Mouse (Mus musculus): ENCODE results near the gene Slc17a8. TPM values are rescaled to one million over a fixed set of nuclear protein-coding genes. Genes with fewer than 3 reads are reported as not detected.

Slc17a8 gene
- total and polyA plus RNA-seq, 2 experiments from 2014 or later = 0.93 to 1.9 TPM

DNA sequence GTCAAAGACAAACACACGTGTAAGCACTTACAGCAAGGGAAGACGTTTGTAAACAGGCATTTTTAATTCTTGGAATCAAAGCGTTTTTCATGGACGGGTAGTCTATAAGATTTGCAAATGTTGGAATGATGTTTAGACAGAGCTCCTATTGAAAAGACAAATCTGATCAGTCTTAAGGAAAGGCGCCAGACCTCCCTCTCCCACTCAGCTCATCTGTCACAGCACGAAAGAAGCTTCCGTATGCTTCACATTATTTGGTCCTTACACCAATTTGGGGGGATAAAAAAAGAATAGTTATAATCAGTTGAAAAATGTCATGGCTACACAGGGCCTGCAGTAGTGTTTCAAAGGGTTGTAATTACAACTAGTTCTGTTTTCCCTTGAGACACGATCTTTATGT, 31.9 kb upstream of the Slc17a8 start:
- no peaks in the 10 kb centered on the region for H3K9me3 ChIP-seq (ENCODE audit: low read length)
- no peaks in the 10 kb centered on the region for H3K27me3 ChIP-seq (ENCODE audit: insufficient read depth, low read length)
- H3K4me1 ChIP-seq (ENCODE audit: insufficient read depth, low read length) = no peaks in the 10 kb centered on the region
- TF ChIP-seq CTCF (IDR thresholded peaks at IDR 0.05) = no peak
- DNase-seq (ENCODE audit: low spot score) = no peak
- no peak for ATAC-seq (ENCODE audit: low FRiP score)
- no peak overlapping the region for H3K4me3 ChIP-seq (ENCODE audit: low read depth, low read length)
- H3K27ac ChIP-seq (ENCODE audit: low read depth, low read length) = no peak overlapping the region
- H3K36me3 ChIP-seq (ENCODE audit: insufficient read depth, low read length) = peaks cover 49% of the 10 kb centered on the region
- WGBS = 89% methylated on average over 8 of the region's 8 CpGs
- H3K4me2 ChIP-seq (ENCODE audit: low read depth, low read length, poor library complexity, severe bottlenecking) = no peak overlapping the region
- no peak overlapping the region for H3K9ac ChIP-seq (replicated peaks; ENCODE audit: low read length, poor library complexity, severe bottlenecking)

DNA sequence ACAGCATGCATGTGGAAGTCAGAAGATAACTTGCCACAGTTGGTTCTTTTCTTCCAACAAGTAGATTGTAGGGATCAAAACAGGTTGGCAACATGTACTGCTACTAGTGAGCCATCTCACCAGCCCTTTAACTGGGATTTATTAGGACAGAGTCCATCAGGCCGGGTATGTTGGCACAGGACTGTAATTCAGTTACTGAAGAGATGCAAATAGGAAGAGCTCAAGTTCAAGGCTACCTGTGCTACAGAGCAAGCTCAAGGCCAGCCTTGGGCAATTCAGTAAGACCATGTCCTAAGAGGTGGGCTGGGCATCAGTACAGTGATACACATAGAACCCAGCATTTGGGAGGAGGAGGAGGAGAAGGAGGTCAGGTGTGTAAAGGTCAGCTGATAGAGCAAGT, 30.6 kb upstream of the Slc17a8 start:
- TF ChIP-seq CTCF (IDR thresholded peaks at IDR 0.05) = no peak
- Histone ChIP-seq H3K36me3 (ENCODE audit: insufficient read depth, low read length) (peaks cover 45% of the 10 kb centered on the region), H3K4me2 (ENCODE audit: low read depth, low read length, poor library complexity, severe bottlenecking) (no peak overlapping the region), H3K4me3 (ENCODE audit: low read depth, low read length) (no peak overlapping the region), H3K4me1 (ENCODE audit: insufficient read depth, low read length) (no peaks in the 10 kb centered on the region), H3K27me3 (ENCODE audit: insufficient read depth, low read length) (no peaks in the 10 kb centered on the region), H3K27ac (ENCODE audit: low read depth, low read length) (no peak overlapping the region), H3K9me3 (ENCODE audit: low read length) (no peaks in the 10 kb centered on the region), H3K9ac (replicated peaks; ENCODE audit: low read length, poor library complexity, severe bottlenecking) (no peak overlapping the region)
- 95% methylated on average over 1 of the region's 1 CpGs for WGBS
- ATAC-seq (ENCODE audit: low FRiP score) = no peak
- DNase-seq (ENCODE audit: low spot score) = no peak

DNA sequence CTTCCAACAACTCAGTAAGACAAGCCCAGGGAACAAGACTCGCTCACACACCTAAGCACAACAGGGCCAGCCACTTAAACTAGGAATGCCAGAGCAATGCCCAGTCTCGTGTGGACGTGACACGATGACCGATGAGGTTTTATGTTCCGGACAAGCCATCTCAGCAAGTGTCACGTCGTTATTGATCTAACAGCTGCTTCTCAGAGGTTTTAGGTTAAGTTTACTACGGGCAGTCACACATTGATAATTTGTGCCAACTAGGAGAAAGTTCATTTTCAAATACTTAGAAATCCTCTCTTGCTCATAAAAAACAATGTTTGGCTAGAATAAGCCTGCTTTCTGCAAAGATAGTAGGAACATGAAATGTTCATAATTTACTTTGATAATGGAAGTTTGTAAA, 25.9 kb upstream of the Slc17a8 start:
- Histone ChIP-seq H3K4me2 (ENCODE audit: low read depth, low read length, poor library complexity, severe bottlenecking) (no peak overlapping the region), H3K27ac (ENCODE audit: low read depth, low read length) (no peak overlapping the region), H3K9ac (replicated peaks; ENCODE audit: low read length, poor library complexity, severe bottlenecking) (no peak overlapping the region), H3K27me3 (ENCODE audit: insufficient read depth, low read length) (no peaks in the 10 kb centered on the region), H3K4me3 (ENCODE audit: low read depth, low read length) (no peak overlapping the region), H3K4me1 (ENCODE audit: insufficient read depth, low read length) (no peaks in the 10 kb centered on the region), H3K36me3 (ENCODE audit: insufficient read depth, low read length) (peaks cover 46% of the 10 kb centered on the region), H3K9me3 (ENCODE audit: low read length) (no peaks in the 10 kb centered on the region)
- no peak for TF ChIP-seq CTCF (IDR thresholded peaks at IDR 0.05)
- DNase-seq (ENCODE audit: low spot score) (no peak), ATAC-seq (ENCODE audit: low FRiP score) (no peak)
- 93% methylated on average over 9 of the region's 9 CpGs for WGBS

DNA sequence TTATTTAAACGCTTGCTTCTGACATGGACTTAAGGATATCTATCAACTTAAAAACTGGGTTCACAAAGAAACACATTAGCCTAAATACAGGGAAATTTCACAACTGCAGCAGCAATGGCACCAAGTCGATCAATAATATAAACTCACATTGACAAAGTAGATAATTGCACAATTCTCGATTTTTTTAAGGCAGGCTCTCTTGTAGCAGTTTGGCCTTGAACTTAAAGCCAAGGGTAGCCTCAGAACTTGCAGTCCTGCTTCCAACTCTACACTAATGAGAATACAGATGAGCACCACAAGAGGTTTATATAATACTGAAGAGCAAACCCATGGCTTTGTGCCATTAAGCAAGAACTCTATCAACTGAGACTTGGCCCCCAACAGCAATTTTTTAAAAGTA, 15.9 kb upstream of the Slc17a8 start:
- ATAC-seq (ENCODE audit: low FRiP score) (no peak), DNase-seq (ENCODE audit: low spot score) (no peak)
- Histone ChIP-seq H3K27ac (ENCODE audit: low read depth, low read length) (no peak overlapping the region), H3K27me3 (ENCODE audit: insufficient read depth, low read length) (no peaks in the 10 kb centered on the region), H3K4me3 (ENCODE audit: low read depth, low read length) (no peak overlapping the region), H3K4me2 (ENCODE audit: low read depth, low read length, poor library complexity, severe bottlenecking) (no peak overlapping the region), H3K9me3 (ENCODE audit: low read length) (no peaks in the 10 kb centered on the region), H3K9ac (replicated peaks; ENCODE audit: low read length, poor library complexity, severe bottlenecking) (no peak overlapping the region), H3K4me1 (ENCODE audit: insufficient read depth, low read length) (no peaks in the 10 kb centered on the region), H3K36me3 (ENCODE audit: insufficient read depth, low read length) (peaks cover 19% of the 10 kb centered on the region)
- TF ChIP-seq CTCF (IDR thresholded peaks at IDR 0.05) = no peak
- 94% methylated on average over 3 of the region's 3 CpGs for WGBS

DNA sequence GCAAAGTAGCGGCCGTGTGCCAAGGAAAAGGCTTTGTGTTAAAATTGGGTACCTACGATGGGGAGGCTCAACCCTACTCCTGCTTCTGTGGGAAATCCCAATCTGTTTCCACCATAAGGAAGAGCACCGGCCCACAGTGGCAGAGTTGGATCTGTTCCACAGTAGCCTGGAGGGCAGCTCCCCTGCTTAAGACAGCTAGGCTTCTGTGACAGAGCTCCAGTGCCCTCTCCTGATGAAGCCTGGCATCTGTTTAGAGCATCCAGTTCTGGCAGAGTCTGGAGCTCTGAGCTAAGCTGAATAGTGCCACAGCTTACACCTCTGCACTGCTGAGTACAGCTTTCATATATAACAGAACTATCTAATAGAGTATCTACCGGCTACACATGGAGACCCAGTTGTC, 14.0 kb upstream of the Slc17a8 start:
- Histone ChIP-seq H3K4me3 (ENCODE audit: low read depth, low read length) (no peak overlapping the region), H3K27me3 (ENCODE audit: insufficient read depth, low read length) (no peaks in the 10 kb centered on the region), H3K9me3 (ENCODE audit: low read length) (no peaks in the 10 kb centered on the region), H3K9ac (replicated peaks; ENCODE audit: low read length, poor library complexity, severe bottlenecking) (no peak overlapping the region), H3K36me3 (ENCODE audit: insufficient read depth, low read length) (peaks cover 2% of the 10 kb centered on the region; the same call in 1 of the 2 replicates), H3K4me2 (ENCODE audit: low read depth, low read length, poor library complexity, severe bottlenecking) (no peak overlapping the region), H3K4me1 (ENCODE audit: insufficient read depth, low read length) (no peaks in the 10 kb centered on the region), H3K27ac (ENCODE audit: low read depth, low read length) (no peak overlapping the region)
- peak; percentile 83 for DNase-seq (ENCODE audit: low spot score)
- 75% methylated on average over 5 of the region's 5 CpGs for WGBS
- peak; percentile 80 for ATAC-seq (ENCODE audit: low FRiP score)
- peak; percentile 75 for TF ChIP-seq CTCF (IDR thresholded peaks at IDR 0.05)

DNA sequence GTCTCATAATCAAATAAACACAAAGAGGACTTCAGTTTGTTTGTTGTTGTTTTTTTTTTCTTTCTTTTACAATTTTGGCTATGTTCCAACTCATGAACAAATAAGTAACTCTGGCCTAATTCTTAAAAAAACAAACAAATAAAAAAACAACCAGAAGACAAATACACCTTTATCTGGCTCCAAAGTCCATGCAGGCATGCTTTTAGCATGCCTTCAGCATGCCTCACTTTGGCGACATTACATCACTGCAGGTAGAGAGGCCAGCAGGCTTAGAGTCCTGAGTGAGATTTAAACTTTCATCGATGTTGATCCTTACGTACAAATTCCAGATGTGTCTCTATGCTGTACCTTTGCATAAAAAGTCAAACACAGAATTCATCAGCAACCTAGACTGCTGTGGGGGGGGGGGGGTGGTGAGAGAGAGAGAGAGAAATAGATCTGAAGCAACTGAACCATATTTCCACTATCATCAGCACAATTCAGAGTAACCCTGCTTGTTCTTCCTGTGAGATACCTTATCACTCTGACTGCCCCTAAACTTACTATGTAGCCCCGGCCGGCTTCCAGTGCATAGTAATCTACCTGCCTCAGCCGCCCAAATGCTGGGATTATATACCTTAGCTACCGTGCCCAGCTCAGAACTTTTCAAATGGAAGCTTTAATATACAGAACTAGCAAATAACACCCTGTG, 12.8 kb upstream of the Slc17a8 start:
- 94% methylated on average over 7 of the region's 7 CpGs for WGBS
- no peak for DNase-seq (ENCODE audit: low spot score)
- TF ChIP-seq CTCF (IDR thresholded peaks at IDR 0.05) = no peak
- Histone ChIP-seq H3K4me2 (ENCODE audit: low read depth, low read length, poor library complexity, severe bottlenecking) (no peak overlapping the region), H3K27ac (ENCODE audit: low read depth, low read length) (no peak overlapping the region), H3K36me3 (ENCODE audit: insufficient read depth, low read length) (0 out of 2 replicates have a peak, but pooled peaks cover 2% of the 10 kb centered on the region), H3K4me3 (ENCODE audit: low read depth, low read length) (no peak overlapping the region), H3K4me1 (ENCODE audit: insufficient read depth, low read length) (no peaks in the 10 kb centered on the region), H3K27me3 (ENCODE audit: insufficient read depth, low read length) (no peaks in the 10 kb centered on the region), H3K9ac (replicated peaks; ENCODE audit: low read length, poor library complexity, severe bottlenecking) (no peak overlapping the region), H3K9me3 (ENCODE audit: low read length) (no peaks in the 10 kb centered on the region)
- no peak for ATAC-seq (ENCODE audit: low FRiP score)

Data from midbrain, postnatal 0 days (tissue).